In genomic region chr14:22686886-22687285, GRCm38 (mm10) we compare ENCODE assay signal across 20 mouse cellular contexts.
DNase-seq lines count a peak whose midpoint lies in the region; ATAC-seq and TF ChIP-seq lines count a peak whose summit lies in the region.
"Had no signal": no experiment of that assay in that cellular context is flagged by ENCODE, and none has a peak within 500 bp of the region (broad histone marks: within the 10 kb centered on the region; RNA-seq: fewer than 3 reads in every experiment).

No protein-coding gene starts in this region.

- TF ChIP-seq EP300 in stomach, postnatal 0 days (optimal IDR thresholded peaks at IDR 0.05): no peak

- H3K27ac ChIP-seq in stomach, embryonic 16.5 days (ENCODE audit: low read length): peak overlapping the region; percentile 42
- H3K27ac ChIP-seq in stomach, postnatal 0 days (replicated peaks): no peak overlapping the region
- no peak overlapping the region for H3K27ac ChIP-seq in liver, embryonic 12.5 days
- H3K27ac ChIP-seq: embryonic facial prominence, embryonic 15.5 days; forebrain, embryonic 10.5 days; hindbrain, embryonic 15.5 days; kidney, embryonic 15.5 days; limb, embryonic 10.5 days; midbrain, embryonic 12.5 days; neural tube, embryonic 15.5 days had no signal

- intact Hi-C loops in heart, postnatal 25 days (cut with DNase I): no loop called here

- H3K4me2 ChIP-seq in stomach, embryonic 16.5 days (ENCODE audit: low read depth, low read length): no peak overlapping the region
- H3K4me2 ChIP-seq in stomach, postnatal 0 days (replicated peaks; ENCODE audit: low read depth): no peak overlapping the region
- H3K4me2 ChIP-seq in liver, embryonic 12.5 days: no peak overlapping the region
- H3K4me2 ChIP-seq: embryonic facial prominence, embryonic 15.5 days; hindbrain, embryonic 15.5 days; kidney, embryonic 15.5 days; liver, embryonic 11.5 days; midbrain, embryonic 12.5 days; neural tube, embryonic 15.5 days had no signal

- ATAC-seq in stomach, embryonic 16.5 days (ENCODE audit: insufficient read depth, low FRiP score): no peak
- ATAC-seq in stomach, postnatal 0 days (ENCODE audit: low FRiP score, low TSS enrichment): no peak
- ATAC-seq in liver, embryonic 12.5 days: no peak
- ATAC-seq: intestine, embryonic 16.5 days had no signal

- no peak overlapping the region for H3K9ac ChIP-seq in stomach, embryonic 16.5 days (ENCODE audit: low read length)
- no peak overlapping the region for H3K9ac ChIP-seq in stomach, postnatal 0 days (ENCODE audit: low read length)
- no peak overlapping the region for H3K9ac ChIP-seq in liver, embryonic 12.5 days
- H3K9ac ChIP-seq: embryonic facial prominence, embryonic 15.5 days; hindbrain, embryonic 15.5 days; kidney, embryonic 15.5 days; midbrain, embryonic 12.5 days; neural tube, embryonic 15.5 days had no signal

- TF ChIP-seq CTCF in stomach, postnatal 0 days (IDR thresholded peaks at IDR 0.05; ENCODE audit: low read depth): no peak

- H3K27me3 ChIP-seq in stomach, embryonic 16.5 days (ENCODE audit: control insufficient read depth, insufficient read depth, low read length): no peaks in the 10 kb centered on the region
- H3K27me3 ChIP-seq in stomach, postnatal 0 days (ENCODE audit: control insufficient read depth, insufficient read depth, low read length): no peaks in the 10 kb centered on the region
- H3K27me3 ChIP-seq in liver, embryonic 12.5 days (replicated peaks): no peaks in the 10 kb centered on the region
- H3K27me3 ChIP-seq: embryonic facial prominence, embryonic 15.5 days; hindbrain, embryonic 15.5 days; kidney, embryonic 15.5 days; neural tube, embryonic 15.5 days had no signal

- H3K4me3 ChIP-seq in stomach, embryonic 16.5 days (replicated peaks; ENCODE audit: low read length): no peak overlapping the region
- no peak overlapping the region for H3K4me3 ChIP-seq in stomach, postnatal 0 days (ENCODE audit: low read depth, low read length)
- no peak overlapping the region for H3K4me3 ChIP-seq in liver, embryonic 12.5 days
- H3K4me3 ChIP-seq: embryonic facial prominence, embryonic 15.5 days; forebrain, embryonic 10.5 days; hindbrain, embryonic 15.5 days; kidney, embryonic 15.5 days; limb, embryonic 10.5 days; midbrain, embryonic 12.5 days; myocyte; neural tube, embryonic 15.5 days had no signal

- H3K36me3 ChIP-seq in stomach, embryonic 16.5 days (ENCODE audit: control insufficient read depth, insufficient read depth, low read length): no peaks in the 10 kb centered on the region
- no peaks in the 10 kb centered on the region for H3K36me3 ChIP-seq in stomach, postnatal 0 days (ENCODE audit: control insufficient read depth, insufficient read depth, low read length)
- no peaks in the 10 kb centered on the region for H3K36me3 ChIP-seq in liver, embryonic 12.5 days
- H3K36me3 ChIP-seq: embryonic facial prominence, embryonic 15.5 days; forebrain, embryonic 10.5 days; hindbrain, embryonic 15.5 days; kidney, embryonic 15.5 days; limb, embryonic 10.5 days; midbrain, embryonic 12.5 days; neural tube, embryonic 15.5 days had no signal

- DNase-seq in heart, adult 11 months: peak; percentile 90
- no peak for DNase-seq in heart, postnatal 25 days (ENCODE audit: low spot score)
- no peak for DNase-seq in stomach, postnatal 0 days (ENCODE audit: low spot score)
- peak; percentile 40 for DNase-seq in lung, postnatal 10 days
- DNase-seq in frontal cortex, postnatal 36 days (ENCODE audit: low spot score in 2 of 2): no peak
- DNase-seq: adrenal gland, postnatal 25 days; cerebellum, adult 18-20 months; thymus, adult 2 months had no signal

- H3K4me1 ChIP-seq in stomach, embryonic 16.5 days (ENCODE audit: control insufficient read depth, insufficient read depth, low read length): 0 out of 2 replicates have a peak, but pooled peaks cover 6% of the 10 kb centered on the region
- H3K4me1 ChIP-seq in stomach, postnatal 0 days (replicated peaks; ENCODE audit: control insufficient read depth, insufficient read depth): no peaks in the 10 kb centered on the region
- no peaks in the 10 kb centered on the region for H3K4me1 ChIP-seq in liver, embryonic 12.5 days
- H3K4me1 ChIP-seq: embryonic facial prominence, embryonic 15.5 days; forebrain, embryonic 10.5 days; hindbrain, embryonic 15.5 days; limb, embryonic 10.5 days; midbrain, embryonic 12.5 days; neural tube, embryonic 15.5 days had no signal

- WGBS in stomach, embryonic 16.5 days: 50% methylated on average over 4 of the region's 4 CpGs
- 54% methylated on average over 4 of the region's 4 CpGs for WGBS in stomach, postnatal 0 days
- 52% methylated on average over 4 of the region's 4 CpGs for WGBS in liver, embryonic 12.5 days (ENCODE audit: insufficient replicate concordance)

- no peaks in the 10 kb centered on the region for H3K9me3 ChIP-seq in stomach, embryonic 16.5 days (replicated peaks; ENCODE audit: control insufficient read depth, low read length)
- no peaks in the 10 kb centered on the region for H3K9me3 ChIP-seq in stomach, postnatal 0 days (ENCODE audit: control insufficient read depth, low read length)
- no peaks in the 10 kb centered on the region for H3K9me3 ChIP-seq in liver, embryonic 12.5 days (replicated peaks)
- H3K9me3 ChIP-seq: embryonic facial prominence, embryonic 15.5 days; forebrain, embryonic 10.5 days; hindbrain, embryonic 15.5 days; limb, embryonic 10.5 days; midbrain, embryonic 12.5 days; neural tube, embryonic 15.5 days had no signal

Comparison
In these comparisons a context has a peak if more than half of its experiments do, and no peak if none do; other contexts are left out.
1. DNase-seq: peak in heart, adult 11 months (single experiment) and lung, postnatal 10 days (single experiment); none in heart, postnatal 25 days (single experiment), stomach, postnatal 0 days (single experiment) and frontal cortex, postnatal 36 days (0 of 2).